Mouse (Mus musculus) spleen, adult 2 months (tissue): ENCODE measurements around the gene Gm21987.

Experiments
- CTCF ChIP-seq: fragments of 200-500 bp; IDR thresholded peaks from 2 replicates; pipeline ENCODE4 v1.5.1; 2011; ENCODE audit warnings: mild to moderate bottlenecking, inconsistent platforms; ENCODE audit not compliant: insufficient read depth, insufficient read length, insufficient replicate concordance; ENCODE audit errors: extremely low read depth
- POLR2A ChIP-seq: fragments of 200-500 bp; IDR thresholded peaks from 2 replicates; pipeline ENCODE4 v1.6.1; 2011; ENCODE audit warnings: low read depth, low read length, inconsistent platforms

- TF ChIP-seq POLR2A (no peak), CTCF (no peak)
Measured at GRCm38 (mm10) chr16:38341396-38342324, 5.2 kb upstream of the Gm21987 start, which contains the start of gene Maats1.
